Mouse (Mus musculus) mature B cell (primary cell): ENCODE measurements around the gene Zfp704.

Source experiments
- in situ Hi-C: fragments of 300-500 bp; cut with MboI; formaldehyde crosslinking; loops from 2 replicates; pipeline ENCODE4 v1.14.3; 2019

Zfp704 gene

GRCm38 (mm10) chr3:9425661-9426060, 184.2 kb downstream of the Zfp704 start:
- in situ Hi-C loops: no loop called here

- in situ Hi-C loops: no loop called here
Observed at GRCm38 (mm10) chr3:9424637-9425036, 185.2 kb downstream of the Zfp704 start.

- in situ Hi-C loops: no loop called here
Observed at GRCm38 (mm10) chr3:9423669-9424068, 186.2 kb downstream of the Zfp704 start.

- in situ Hi-C loops: no loop called here
Observed at GRCm38 (mm10) chr3:9408896-9409295, 201.0 kb downstream of the Zfp704 start.

GRCm38 (mm10) chr3:9407801-9408200, 202.1 kb downstream of the Zfp704 start:
- in situ Hi-C loops: no loop called here

GRCm38 (mm10) chr3:9407119-9407546, 202.8 kb downstream of the Zfp704 start:
- in situ Hi-C loops: no loop called here

- in situ Hi-C loops: no loop called here
Observed at GRCm38 (mm10) chr3:9405341-9405740, 204.5 kb downstream of the Zfp704 start.

- in situ Hi-C loops: no loop called here
Observed at GRCm38 (mm10) chr3:9403255-9404050, 206.4 kb downstream of the Zfp704 start.

- in situ Hi-C loops: no loop called here
Observed at GRCm38 (mm10) chr3:9402836-9403235, 207.0 kb downstream of the Zfp704 start.

- in situ Hi-C loops: no loop called here
Observed at GRCm38 (mm10) chr3:9402345-9402744, 207.5 kb downstream of the Zfp704 start.

- in situ Hi-C loops: no loop called here
Observed at GRCm38 (mm10) chr3:9401685-9402084, 208.2 kb downstream of the Zfp704 start.

- in situ Hi-C loops: no loop called here
Observed at GRCm38 (mm10) chr3:9400886-9401221, 209.0 kb downstream of the Zfp704 start.

- in situ Hi-C loops: no loop called here
Observed at GRCm38 (mm10) chr3:9400201-9400885, 209.5 kb downstream of the Zfp704 start.

GRCm38 (mm10) chr3:9398271-9398670, 211.6 kb downstream of the Zfp704 start:
- in situ Hi-C loops: no loop called here
